Mouse (Mus musculus) olfactory bulb, adult 2 months (tissue): ENCODE data around the gene Pxn.

Experiments
- CTCF ChIP-seq: fragments of 200-500 bp; IDR thresholded peaks from 2 replicates; pipeline ENCODE4 v1.5.1; 2012; ENCODE audit warnings: low read depth, mild to moderate bottlenecking, low read length, moderate library complexity; ENCODE audit not compliant: insufficient read depth
- POLR2A ChIP-seq: fragments of 200-500 bp; IDR thresholded peaks from 2 replicates; pipeline ENCODE4 v1.6.1; 2012; ENCODE audit warnings: mild to moderate bottlenecking, low read depth, low read length, moderate library complexity; ENCODE audit not compliant: insufficient read depth

DNA sequence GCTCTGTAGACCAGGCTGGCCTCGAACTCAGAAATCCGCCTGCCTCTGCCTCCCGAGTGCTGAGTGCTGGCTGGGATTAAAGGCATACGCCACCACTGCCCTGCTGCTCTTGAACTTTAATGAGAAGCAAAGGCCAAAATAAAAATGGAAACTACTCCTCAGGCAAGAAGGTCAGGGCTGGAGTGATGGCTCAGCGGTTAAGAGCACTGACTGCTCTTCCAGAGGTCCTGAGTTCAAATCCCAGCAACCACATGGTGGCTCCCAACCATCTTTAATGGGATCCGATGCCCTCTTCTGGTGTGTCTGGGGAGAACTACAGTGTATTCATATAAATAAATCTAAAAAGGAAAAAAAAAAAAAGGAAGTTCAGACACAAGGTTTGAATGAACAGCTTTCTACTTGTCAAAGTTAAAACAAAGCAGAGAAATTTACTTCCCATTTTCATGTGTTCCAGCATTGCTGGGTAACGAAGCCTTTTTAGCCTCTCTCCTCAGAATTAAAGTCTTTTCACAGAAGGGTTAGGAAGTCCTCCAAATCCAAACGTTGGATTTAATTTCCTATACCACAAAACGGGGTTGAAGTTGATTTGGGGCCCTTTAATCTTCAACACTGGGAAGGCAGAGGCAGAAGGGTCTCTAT is 18.4 kb upstream of the Pxn start:
- TF ChIP-seq POLR2A: no peak
- TF ChIP-seq CTCF: no peak
